Mouse (Mus musculus) kidney, adult 9 months (tissue): Measurements from ENCODE around the gene Cdipt.

Experiments used
- DNase-seq: peaks from one replicate; pipeline ENCODE4 v3.0.0; 2022

The Cdipt gene

DNA sequence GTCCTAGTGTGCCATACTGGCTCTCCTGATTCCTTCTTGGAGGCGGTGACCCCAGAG lies at the start of gene Cdipt:
Cdipt (plus strand) TSS at position 22 of the 57 bp plus-strand sequence.
- DNase-seq: no peak

DNA sequence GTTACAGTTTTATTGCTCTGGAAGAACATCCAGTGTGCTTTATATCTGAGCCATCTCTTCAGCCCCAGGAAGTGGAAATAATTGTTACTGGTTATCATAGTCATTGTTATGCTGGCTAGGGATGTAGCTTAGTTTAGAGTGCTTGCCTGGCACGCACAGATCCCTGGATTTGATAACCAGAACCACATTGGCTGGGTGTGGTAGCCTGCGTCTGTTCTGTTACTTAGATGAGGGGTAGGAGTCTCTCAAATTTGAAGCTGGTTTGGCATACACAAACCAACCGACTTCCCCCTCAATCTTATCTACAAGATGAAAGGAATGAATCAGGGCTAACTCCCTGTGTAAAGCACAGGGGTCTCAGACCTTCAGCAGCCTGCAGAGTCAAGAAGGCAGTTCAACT lies 49.4 kb upstream of the Cdipt start:
- DNase-seq: no peak

- peak; percentile 93 for DNase-seq
Measured at GRCm38 (mm10) chr7:126928384-126929037, 47.2 kb upstream of the Cdipt start, which contains the start of gene Kctd13. Gene Kctd13, plus strand, starts transcription at chr7:126928879.

DNA sequence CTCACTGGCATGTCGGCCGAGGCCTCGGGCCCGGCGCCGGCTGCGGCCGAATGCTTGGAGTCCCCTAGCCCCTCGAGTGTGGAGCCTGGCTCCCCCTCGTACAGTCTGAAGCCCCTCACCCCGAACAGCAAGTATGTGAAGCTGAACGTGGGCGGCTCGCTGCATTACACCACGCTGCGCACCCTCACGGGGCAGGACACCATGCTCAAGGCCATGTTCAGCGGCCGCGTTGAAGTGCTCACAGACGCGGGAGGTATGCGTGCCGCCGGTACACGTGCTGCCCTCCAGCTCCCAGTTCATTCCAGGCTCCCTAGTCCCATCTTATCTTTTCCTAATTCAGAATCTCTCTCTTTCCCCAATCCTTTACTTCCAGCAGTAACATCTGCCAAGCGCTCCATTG lies 46.7 kb upstream of the Cdipt start:
- DNase-seq: no peak

GRCm38 (mm10) chr7:126932652-126933051 lies 43.1 kb upstream of the Cdipt start:
- DNase-seq: no peak

DNA sequence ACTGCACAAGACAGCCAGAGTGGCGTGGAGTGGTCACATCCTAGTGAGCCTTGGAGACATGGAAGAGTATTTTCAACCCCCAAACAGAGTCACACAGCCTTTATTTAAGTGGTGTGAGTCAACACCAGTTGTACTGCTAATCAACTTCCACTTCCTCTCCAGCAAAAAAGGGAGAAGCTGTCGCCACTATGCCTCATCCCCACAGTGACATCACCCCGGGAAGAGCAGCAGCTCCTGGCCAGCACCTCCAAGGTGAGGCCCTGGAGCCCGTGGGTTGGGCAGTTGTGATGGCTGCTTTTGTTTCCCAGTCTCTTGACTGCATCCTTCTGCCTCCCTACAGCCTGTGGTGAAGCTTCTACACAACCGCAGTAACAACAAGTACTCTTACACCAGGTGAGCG lies 34.5 kb upstream of the Cdipt start:
- no peak for DNase-seq

- no peak for DNase-seq
Measured at GRCm38 (mm10) chr7:126941801-126942200, 33.9 kb upstream of the Cdipt start.

- DNase-seq: peak; percentile 36
Measured at GRCm38 (mm10) chr7:126946530-126946929, 29.2 kb upstream of the Cdipt start.

GRCm38 (mm10) chr7:126948626-126949025 lies 27.1 kb upstream of the Cdipt start:
- no peak for DNase-seq

DNA sequence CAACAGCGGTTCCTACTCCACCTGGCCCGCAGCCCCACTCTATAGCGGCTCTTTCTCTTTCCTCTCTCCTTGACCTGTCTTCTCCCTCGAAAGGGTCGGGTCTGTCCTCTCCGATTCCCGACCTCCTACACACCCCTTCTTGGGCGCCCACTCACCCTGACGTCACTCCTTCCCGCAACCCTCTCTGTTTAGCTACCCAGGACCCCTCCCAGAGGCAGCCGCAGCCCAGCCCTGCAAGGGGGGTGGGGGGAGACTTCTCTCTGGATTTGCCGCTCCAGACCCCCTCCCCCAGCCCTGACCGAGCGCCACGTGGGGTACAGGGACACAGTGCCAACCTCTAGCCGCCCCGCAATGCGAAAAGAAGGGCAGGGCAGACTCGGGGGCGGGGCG lies 26.3 kb upstream of the Cdipt start, which contains the start of gene Asphd1:
Asphd1 (minus strand) TSS at position 180 of the 390 bp plus-strand sequence.
- peak; percentile 24 for DNase-seq

DNA sequence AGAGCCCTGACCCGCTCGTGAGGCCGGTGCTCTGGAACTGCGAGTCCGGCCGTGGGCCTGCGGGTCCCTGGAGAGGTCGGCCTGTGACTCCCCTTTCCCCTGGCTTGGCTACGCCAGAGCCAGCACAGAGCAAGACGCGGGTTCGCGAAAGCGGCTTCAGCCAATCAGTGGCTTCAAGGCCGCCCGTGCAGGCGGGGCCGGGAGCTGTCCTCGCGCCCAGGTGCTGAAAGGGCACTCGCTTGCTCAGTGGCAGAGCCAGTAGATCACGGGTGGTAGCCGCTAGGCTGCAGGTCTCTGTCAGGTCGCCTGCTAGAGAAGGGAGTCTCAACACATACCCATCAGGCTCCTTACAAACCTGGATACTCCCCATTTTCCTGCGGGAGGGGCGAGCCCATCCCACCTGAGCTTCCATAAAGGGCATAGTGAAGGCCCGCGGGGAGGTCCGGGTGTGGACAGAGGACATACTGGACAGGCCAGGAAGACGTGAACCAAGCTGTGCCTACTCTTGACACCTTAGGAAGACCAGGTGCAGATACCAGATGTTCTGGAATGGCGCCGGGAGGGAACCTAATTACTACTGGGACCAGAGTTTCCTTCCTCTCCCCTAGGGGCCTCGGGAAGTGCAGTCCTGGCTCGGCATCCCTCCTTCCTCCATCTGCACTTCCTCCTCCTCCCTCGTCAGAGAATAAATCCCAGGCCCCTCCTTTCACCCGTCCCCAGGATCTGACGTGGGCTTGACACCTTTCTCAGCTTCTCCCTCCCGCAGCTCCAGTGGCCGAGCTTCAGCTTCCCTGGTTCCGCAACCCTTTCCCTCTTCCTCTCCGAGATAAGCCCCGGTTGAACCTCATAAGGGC lies 25.7 kb upstream of the Cdipt start, which contains the start of gene Sez6l2:
Sez6l2 (plus strand) TSS at position 771 of the 854 bp plus-strand sequence.
- peak; percentile 84 for DNase-seq

DNA sequence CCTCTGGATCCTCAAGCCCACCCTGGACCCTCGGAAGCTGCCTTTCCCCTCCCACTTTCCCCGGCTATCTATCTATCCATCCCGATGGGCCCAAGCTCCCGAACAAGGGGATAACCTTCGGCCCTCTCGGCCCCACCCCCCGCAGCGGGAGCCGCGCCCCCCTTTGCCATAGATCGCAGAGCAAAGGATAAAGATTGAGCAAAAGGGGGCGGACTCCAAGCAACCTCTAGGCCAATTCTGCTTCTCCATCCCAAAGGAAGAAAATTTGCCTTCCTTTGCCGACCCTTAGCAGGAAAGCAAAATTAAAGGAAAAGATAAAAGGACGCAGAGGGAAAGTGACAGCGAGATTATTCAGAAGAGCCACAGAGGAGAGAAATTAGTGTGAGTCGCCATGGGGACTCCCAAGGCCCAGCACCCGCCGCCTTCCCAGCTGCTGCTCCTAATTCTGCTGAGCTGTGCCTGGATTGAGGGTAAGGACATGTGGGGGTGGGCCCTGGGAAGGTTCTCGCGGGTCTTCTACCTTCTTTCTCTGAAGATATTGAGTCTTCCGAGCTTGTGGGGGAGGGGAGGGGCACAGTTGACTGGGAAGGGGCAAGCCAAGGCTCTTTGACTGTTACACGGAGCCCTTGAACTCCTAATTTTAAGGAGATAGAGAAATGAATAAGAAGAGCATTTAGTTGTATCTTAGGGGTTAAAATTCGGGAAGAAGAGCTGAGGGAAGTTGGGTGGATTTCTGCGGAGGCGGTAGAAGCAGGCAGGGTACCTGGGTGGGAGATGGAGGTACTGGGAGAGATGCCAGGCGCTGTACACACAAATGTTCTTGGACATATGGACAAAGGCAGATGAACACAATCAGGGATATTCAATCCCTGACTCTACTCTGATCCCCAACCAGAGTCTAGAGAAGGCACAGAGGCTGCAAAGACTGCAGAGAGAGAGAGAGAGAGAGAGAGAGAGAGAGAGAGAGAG lies 24.8 kb upstream of the Cdipt start:
- no peak for DNase-seq

- no peak for DNase-seq
Measured at GRCm38 (mm10) chr7:126951741-126952140, 24.0 kb upstream of the Cdipt start.

- DNase-seq: no peak
Measured at GRCm38 (mm10) chr7:126952646-126953045, 23.1 kb upstream of the Cdipt start.

DNA sequence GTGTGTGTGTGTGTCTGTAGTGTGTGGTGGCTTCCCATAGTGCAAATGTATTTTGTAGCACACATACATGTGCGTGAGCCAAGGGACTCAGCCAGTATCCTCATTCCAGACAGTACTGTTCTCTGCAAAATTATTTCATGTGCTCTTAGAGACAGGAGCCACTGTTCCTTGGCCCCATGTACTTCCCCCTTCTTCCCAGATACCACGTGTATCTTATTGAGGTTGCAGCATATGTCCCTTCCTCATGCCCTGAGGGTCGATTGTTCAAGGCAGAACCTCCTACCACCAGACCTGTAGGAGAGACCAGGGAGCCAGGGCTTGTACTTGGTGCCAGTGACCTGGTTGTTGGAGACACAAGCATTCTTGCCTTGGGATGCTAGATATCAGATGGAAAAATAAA lies 20.6 kb upstream of the Cdipt start:
- no peak for DNase-seq

- no peak for DNase-seq
Measured at GRCm38 (mm10) chr7:126959780-126960179, 15.9 kb upstream of the Cdipt start.

DNA sequence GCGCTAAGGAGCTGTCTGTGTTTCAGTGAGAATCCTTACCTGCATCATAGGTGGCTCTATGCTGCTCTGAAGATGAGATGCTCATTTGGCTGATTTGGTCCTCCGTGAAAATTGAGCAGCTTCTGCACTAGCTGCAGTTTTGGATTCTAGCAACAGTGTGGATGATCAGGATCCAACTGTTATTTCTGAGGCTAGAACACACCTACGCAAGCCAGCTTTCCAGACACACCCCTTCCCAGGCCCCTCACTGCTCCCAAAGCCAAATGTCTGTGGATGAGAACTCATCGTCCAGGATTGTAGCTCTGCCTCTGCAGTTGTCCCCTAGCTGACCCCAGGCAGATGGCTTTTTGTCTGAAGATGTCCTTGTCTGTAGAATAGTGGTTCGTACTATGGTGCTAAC lies 14.6 kb upstream of the Cdipt start:
- DNase-seq: no peak

DNA sequence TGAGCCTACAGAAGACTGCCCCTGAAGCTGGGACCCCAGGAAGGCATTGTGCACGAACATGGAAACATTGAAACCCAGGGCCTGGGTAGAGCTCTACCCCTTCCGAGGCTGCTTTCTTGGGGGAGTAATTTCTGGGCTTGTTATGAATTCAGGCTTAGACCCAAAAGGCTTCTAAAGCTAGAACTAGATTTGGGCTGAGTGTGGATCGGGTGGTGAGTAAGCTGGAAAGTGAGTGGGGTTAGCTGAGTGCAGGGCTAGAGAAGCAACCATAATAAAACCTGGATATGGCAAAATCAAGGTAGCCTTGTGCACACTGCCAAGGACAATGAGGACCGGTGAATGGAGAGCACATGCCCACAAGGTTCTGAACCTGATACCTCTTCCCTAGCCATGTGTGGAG lies 13.7 kb upstream of the Cdipt start:
- DNase-seq: no peak

DNA sequence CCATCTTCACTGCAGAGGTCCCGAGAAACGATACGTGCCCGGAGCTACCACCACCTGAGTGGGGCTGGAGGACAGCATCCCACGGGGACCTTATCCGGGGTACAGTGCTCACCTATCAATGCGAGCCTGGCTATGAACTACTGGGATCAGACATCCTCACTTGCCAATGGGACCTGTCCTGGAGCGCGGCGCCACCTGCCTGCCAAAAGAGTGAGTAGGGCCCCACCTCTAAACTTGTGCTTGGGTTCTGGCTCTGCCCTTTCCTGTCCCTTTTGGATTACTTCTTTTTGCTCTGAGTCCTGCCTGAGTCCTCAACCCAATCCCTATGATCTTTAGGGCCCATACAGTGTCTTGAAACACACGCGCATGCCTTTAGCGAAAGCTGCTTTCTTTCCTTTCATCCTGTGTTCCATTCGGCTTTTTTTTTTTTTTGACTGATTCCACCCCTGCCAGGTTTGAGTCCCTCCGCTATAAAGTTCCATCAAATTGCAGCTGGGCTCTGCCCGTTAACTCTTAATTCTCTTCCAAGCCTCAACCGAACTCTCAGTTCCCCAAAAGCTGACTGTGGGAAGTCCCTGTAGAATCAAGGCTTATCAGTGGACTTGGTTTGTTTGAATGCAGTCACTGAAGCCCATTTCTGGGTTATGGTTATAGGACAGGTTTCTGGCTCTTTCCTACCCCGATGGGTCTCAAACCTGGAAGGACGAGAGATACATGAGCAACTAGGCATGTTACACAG lies 12.0 kb upstream of the Cdipt start:
- peak; percentile 75 for DNase-seq

DNA sequence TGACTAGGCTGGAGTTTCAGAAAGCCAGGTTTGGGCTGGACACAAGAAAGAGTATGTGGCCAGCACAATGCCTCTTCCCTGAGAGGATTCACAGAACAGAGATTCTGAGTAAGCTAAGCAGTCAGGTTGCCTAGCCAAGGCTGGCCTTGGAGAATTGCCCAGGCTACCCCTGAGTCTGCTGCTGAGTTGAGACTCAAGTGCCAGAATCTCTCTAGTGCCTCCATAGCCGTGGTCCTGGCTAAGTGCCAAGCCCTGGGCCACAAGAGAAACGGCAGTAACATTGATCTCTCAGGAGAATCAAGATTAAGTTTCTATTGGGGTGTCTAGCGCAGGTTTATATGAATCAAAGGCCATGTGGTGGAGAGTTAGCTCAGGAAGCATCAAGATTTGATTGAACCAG lies 10.1 kb upstream of the Cdipt start:
- DNase-seq: no peak

DNA sequence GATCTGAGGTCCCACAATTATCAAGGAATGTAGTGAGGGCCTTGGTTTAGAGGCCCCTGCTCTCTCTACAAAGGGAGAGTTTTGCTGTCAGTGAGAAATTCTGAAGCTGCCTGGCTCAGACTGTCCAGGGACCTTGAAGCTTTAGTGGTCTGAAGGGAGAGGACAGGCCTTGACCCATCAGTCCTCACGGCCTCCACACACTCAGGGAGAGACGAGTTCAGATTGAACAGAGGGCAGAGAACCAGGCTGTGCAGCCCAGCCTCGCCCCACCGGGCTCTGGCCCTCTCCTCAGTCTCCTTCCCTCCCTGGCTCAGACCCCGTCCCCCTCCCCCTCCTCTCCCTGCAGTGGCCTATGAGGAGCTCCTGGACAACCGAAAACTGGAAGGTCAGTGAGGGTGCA lies 8.4 kb upstream of the Cdipt start:
- no peak for DNase-seq

- DNase-seq: no peak
Measured at GRCm38 (mm10) chr7:126975493-126975892, 221 bp upstream of the Cdipt start.
